Mouse (Mus musculus): ENCODE results near the gene Tub. TPM values are rescaled to one million over a fixed set of nuclear protein-coding genes. Genes with fewer than 3 reads are reported as not detected.

Gene Tub
- total RNA-seq, 1 experiment from 2014 or later = 0.70 TPM

GRCm38 (mm10) chr7:108966742-108967362, 16.7 kb downstream of the Tub start:
- peak; percentile 60; the same call in 1 of the 2 replicates for ATAC-seq (ENCODE audit: extremely low read depth, insufficient number of reproducible peaks, low FRiP score, poor library complexity, severe bottlenecking)

GRCm38 (mm10) chr7:108968201-108968600, 18.1 kb downstream of the Tub start:
- no peak for ATAC-seq (ENCODE audit: extremely low read depth, insufficient number of reproducible peaks, low FRiP score, poor library complexity, severe bottlenecking)

- ATAC-seq (ENCODE audit: extremely low read depth, insufficient number of reproducible peaks, low FRiP score, poor library complexity, severe bottlenecking) = no peak
Observed at GRCm38 (mm10) chr7:108972273-108972672, 22.1 kb downstream of the Tub start.

- no peak for ATAC-seq (ENCODE audit: extremely low read depth, insufficient number of reproducible peaks, low FRiP score, poor library complexity, severe bottlenecking)
Observed at GRCm38 (mm10) chr7:108985934-108986708, 36.0 kb downstream of the Tub start.

GRCm38 (mm10) chr7:108991207-108991606, 41.1 kb downstream of the Tub start:
- ATAC-seq (ENCODE audit: extremely low read depth, insufficient number of reproducible peaks, low FRiP score, poor library complexity, severe bottlenecking) = no peak

- ATAC-seq (ENCODE audit: extremely low read depth, insufficient number of reproducible peaks, low FRiP score, poor library complexity, severe bottlenecking) = no peak
Observed at GRCm38 (mm10) chr7:108993230-108993629, 43.1 kb downstream of the Tub start.

- ATAC-seq (ENCODE audit: extremely low read depth, insufficient number of reproducible peaks, low FRiP score, poor library complexity, severe bottlenecking) = no peak
Observed at GRCm38 (mm10) chr7:108993881-108994291, 43.7 kb downstream of the Tub start.

GRCm38 (mm10) chr7:108996156-108996555, 46.0 kb downstream of the Tub start:
- ATAC-seq (ENCODE audit: extremely low read depth, insufficient number of reproducible peaks, low FRiP score, poor library complexity, severe bottlenecking) = no peak

GRCm38 (mm10) chr7:109000315-109000954, 50.3 kb downstream of the Tub start:
- no peak for ATAC-seq (ENCODE audit: extremely low read depth, insufficient number of reproducible peaks, low FRiP score, poor library complexity, severe bottlenecking)

- no peak for ATAC-seq (ENCODE audit: extremely low read depth, insufficient number of reproducible peaks, low FRiP score, poor library complexity, severe bottlenecking)
Observed at GRCm38 (mm10) chr7:109001971-109002370, 51.8 kb downstream of the Tub start.

- no peak for ATAC-seq (ENCODE audit: extremely low read depth, insufficient number of reproducible peaks, low FRiP score, poor library complexity, severe bottlenecking)
Observed at GRCm38 (mm10) chr7:109003653-109004052, 53.5 kb downstream of the Tub start.

- ATAC-seq (ENCODE audit: extremely low read depth, insufficient number of reproducible peaks, low FRiP score, poor library complexity, severe bottlenecking) = no peak
Observed at GRCm38 (mm10) chr7:109009260-109009659, 59.1 kb downstream of the Tub start.

GRCm38 (mm10) chr7:109010720-109011595, 60.8 kb downstream of the Tub start:
- ATAC-seq (ENCODE audit: extremely low read depth, insufficient number of reproducible peaks, low FRiP score, poor library complexity, severe bottlenecking) = no peak

GRCm38 (mm10) chr7:109011596-109012180, 61.5 kb downstream of the Tub start:
- no peak for ATAC-seq (ENCODE audit: extremely low read depth, insufficient number of reproducible peaks, low FRiP score, poor library complexity, severe bottlenecking)

- ATAC-seq (ENCODE audit: extremely low read depth, insufficient number of reproducible peaks, low FRiP score, poor library complexity, severe bottlenecking) = no peak
Observed at GRCm38 (mm10) chr7:109012575-109012974, 62.4 kb downstream of the Tub start.

GRCm38 (mm10) chr7:109012998-109013625, 63.0 kb downstream of the Tub start:
- ATAC-seq (ENCODE audit: extremely low read depth, insufficient number of reproducible peaks, low FRiP score, poor library complexity, severe bottlenecking) = no peak

- no peak for ATAC-seq (ENCODE audit: extremely low read depth, insufficient number of reproducible peaks, low FRiP score, poor library complexity, severe bottlenecking)
Observed at GRCm38 (mm10) chr7:109014851-109015250, 64.7 kb downstream of the Tub start.

- no peak for ATAC-seq (ENCODE audit: extremely low read depth, insufficient number of reproducible peaks, low FRiP score, poor library complexity, severe bottlenecking)
Observed at GRCm38 (mm10) chr7:109016378-109016923, 66.3 kb downstream of the Tub start.

Data from neutrophil, adult 5-6 weeks (primary cell).